Mouse (Mus musculus) heart, postnatal 0 days (tissue): ENCODE data around the gene Top2a.

Source experiments
- CTCF ChIP-seq: IDR thresholded peaks from 2 replicates; pipeline ENCODE4 v1.5.1; 2016; ENCODE audit warnings: antibody characterized with exemption, control low read depth, low read depth
- EP300 ChIP-seq: IDR thresholded peaks from 2 replicates; pipeline ENCODE4 v1.6.1; 2016; ENCODE audit warnings: antibody characterized with exemption, low read depth

DNA sequence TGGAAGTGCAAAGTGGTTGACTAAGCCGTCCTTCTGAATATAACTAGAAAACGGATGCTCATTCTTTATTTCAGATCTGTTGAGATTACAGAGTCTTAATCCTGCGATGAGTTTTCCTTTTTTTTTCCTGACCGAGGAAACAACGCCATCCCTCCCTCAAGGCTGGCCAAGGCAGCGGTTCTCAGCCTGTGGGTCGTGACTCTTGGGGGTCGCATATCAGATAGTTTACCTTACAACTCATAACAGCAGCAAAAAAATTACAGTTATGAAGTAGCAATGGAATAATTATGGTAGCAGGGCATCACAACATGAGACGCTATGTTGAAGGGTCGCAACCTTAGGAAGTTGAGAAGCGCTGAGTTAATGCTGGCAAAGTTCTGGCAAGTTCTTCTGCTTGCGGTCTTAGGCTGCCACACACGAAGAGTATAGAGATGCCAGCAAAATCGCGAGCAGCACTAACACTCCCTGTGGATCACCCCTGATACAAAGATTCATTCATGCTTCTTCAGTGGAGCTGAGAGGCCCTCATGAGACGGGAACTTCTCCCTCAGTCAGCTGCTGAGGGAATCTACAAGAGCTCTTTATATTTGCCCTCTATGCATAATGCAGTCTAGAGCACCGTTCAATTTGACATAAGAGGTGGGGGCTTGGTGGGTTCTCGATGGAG lies 612 bp upstream of the Top2a start:
- no peak for TF ChIP-seq CTCF
- TF ChIP-seq EP300, result peak; percentile 10
